In genomic region chr3:139076059-139076455, GRCm38 (mm10) we compare ENCODE assay signal across 8 mouse cellular contexts. TPM values are rescaled to one million over a fixed set of nuclear protein-coding genes. Genes with fewer than 3 reads are reported as not detected.
DNase-seq lines count a peak whose midpoint lies in the region; ATAC-seq and TF ChIP-seq lines count a peak whose summit lies in the region.

No protein-coding gene starts in this region.

- peak overlapping the region; percentile 90 for H3K9ac ChIP-seq in hindbrain, embryonic 15.5 days
- H3K9ac ChIP-seq in midbrain, embryonic 13.5 days (replicated peaks) = peak overlapping the region; percentile 67; the same call in 1 of the 2 replicates

- no peak for DNase-seq in layer of hippocampus, adult 2 months (ENCODE audit: low spot score in 2 of 2)
- no peak for DNase-seq in layer of hippocampus, adult 8-10 months (ENCODE audit: low spot score in 2 of 2)
- peak; percentile 45 for DNase-seq in brain, adult 2 months (ENCODE audit: low read depth, low spot score)
- no peak for DNase-seq in gastrocnemius, adult 8-10 months (ENCODE audit: low spot score in 2 of 2)
- no peak for DNase-seq in thymus, postnatal 14 days
- no peak for DNase-seq in ovary, postnatal 36 days (ENCODE audit: low spot score)

- no peak for ATAC-seq in hindbrain, embryonic 15.5 days (ENCODE audit: low FRiP score, low read depth)
- no peak for ATAC-seq in midbrain, embryonic 13.5 days

- H3K36me3 ChIP-seq in hindbrain, embryonic 15.5 days = no peaks in the 10 kb centered on the region
- no peaks in the 10 kb centered on the region for H3K36me3 ChIP-seq in midbrain, embryonic 13.5 days

- 17% methylated on average over 7 of the region's 7 CpGs for WGBS in hindbrain, embryonic 15.5 days
- 19% methylated on average over 7 of the region's 7 CpGs for WGBS in midbrain, embryonic 13.5 days

- H3K4me1 ChIP-seq in hindbrain, embryonic 15.5 days (replicated peaks) = peaks cover 28% of the 10 kb centered on the region
- H3K4me1 ChIP-seq in midbrain, embryonic 13.5 days (replicated peaks) = peaks cover 8% of the 10 kb centered on the region

- H3K27me3 ChIP-seq in hindbrain, embryonic 15.5 days = no peaks in the 10 kb centered on the region
- no peaks in the 10 kb centered on the region for H3K27me3 ChIP-seq in midbrain, embryonic 13.5 days

- peak overlapping the region; percentile 95 for H3K27ac ChIP-seq in layer of hippocampus, adult 2 months
- H3K27ac ChIP-seq in hindbrain, embryonic 15.5 days (replicated peaks) = no peak overlapping the region
- H3K27ac ChIP-seq in midbrain, embryonic 13.5 days = no peak overlapping the region

- H3K4me3 ChIP-seq in layer of hippocampus, adult 2 months = peak overlapping the region; percentile 84
- H3K4me3 ChIP-seq in hindbrain, embryonic 15.5 days = peak overlapping the region; percentile 88
- H3K4me3 ChIP-seq in midbrain, embryonic 13.5 days (replicated peaks) = peak overlapping the region; percentile 92

- peak overlapping the region; percentile 93 for H3K4me2 ChIP-seq in hindbrain, embryonic 15.5 days
- H3K4me2 ChIP-seq in midbrain, embryonic 13.5 days (replicated peaks) = peak overlapping the region; percentile 62

- TF ChIP-seq CTCF in layer of hippocampus, adult 2 months (conservative IDR thresholded peaks at IDR 0.05) = no peak

- no peaks in the 10 kb centered on the region for H3K9me3 ChIP-seq in hindbrain, embryonic 15.5 days
- H3K9me3 ChIP-seq in midbrain, embryonic 13.5 days = peaks cover 4% of the 10 kb centered on the region; the same call in 1 of the 2 replicates

RNA-seq across cellular contexts. Expression of gene Rap1gds1, which starts 1.1 kb away (rescaled TPM):
- total RNA-seq in layer of hippocampus, adult 2 months (2021) = 100 to 1,000 TPM; 210 to 216 TPM
- total RNA-seq in layer of hippocampus, adult 8-10 months (2022) = 100 to 1,000 TPM; 210 to 228 (median 216) TPM
- 87.9 and 96.8 TPM in 2 replicates for polyA plus RNA-seq in hindbrain, embryonic 15.5 days (2015; fragmentation: Nextera tagmentation; extraction: Ambion mirVana)
- 54.0 and 56.8 TPM in 2 replicates for polyA plus RNA-seq in midbrain, embryonic 13.5 days (2015; fragmentation: Nextera tagmentation; extraction: Ambion mirVana)
- total RNA-seq in gastrocnemius, adult 8-10 months (2022) = 10 to 100 TPM; 37.7 to 49.3 (median 41.0) TPM

Comparison
In these comparisons a context has a peak if more than half of its experiments do, and no peak if none do; other contexts are left out.
1. RNA of gene Rap1gds1, which starts 1.1 kb away (total RNA-seq): 210 to 228 TPM in layer of hippocampus, adult 8-10 months and 210 to 216 TPM in layer of hippocampus, adult 2 months; 37.7 to 49.3 TPM in gastrocnemius, adult 8-10 months; every median in the first group is over 4 times any median in the second.
2. Peak in every context shown above with its lines, with median percentiles within 50 percentile points of each other: H3K4me3 ChIP-seq.